Mouse (Mus musculus) adrenal gland, adult 18-20 months (tissue): Measurements from ENCODE around the gene Nsg1. TPM values are rescaled to one million over a fixed set of nuclear protein-coding genes. Genes with fewer than 3 reads are reported as not detected.

Experiments
- total RNA-seq, 2 experiments: library from RNA; stranded (reverse); gene quantifications; 1 replicate in 1 of 2; 2 replicates in 1 of 2; pipeline ENCODE4 v1.2.3; 2021

The Nsg1 gene
- total RNA-seq, 2 experiments from 2014 or later, result 43.5 to 71.0 TPM

Other genes with a start within 250 kb of the Nsg1 start
- 10 to 100 TPM; 34.7 to 42.5 TPM for gene Stx18, start 121.2 kb downstream of the Nsg1 start, total RNA-seq
- 1 to 10 TPM; 7.7 to 9.4 TPM for gene Zbtb49, start 60.5 kb upstream of the Nsg1 start, total RNA-seq
- gene Lyar, start 60.6 kb upstream of the Nsg1 start, total RNA-seq, result 10 to 100 TPM; 17.6 to 23.4 TPM
- gene Tmem128, start 100.3 kb upstream of the Nsg1 start, total RNA-seq, result 10 to 100 TPM; 36.1 to 39.2 TPM
- gene Otop1, start 116.1 kb upstream of the Nsg1 start, total RNA-seq, result 10 to 100 TPM; 38.4 to 96.2 TPM
- gene Drd5, start 159.5 kb upstream of the Nsg1 start, total RNA-seq, result not detected